ENCODE assay signal across 8 mouse cellular contexts in genomic region chr5:145083632-145084451, GRCm38 (mm10). TPM values are rescaled to one million over a fixed set of nuclear protein-coding genes. Genes with fewer than 3 reads are reported as not detected.
DNase-seq lines count a peak whose midpoint lies in the region; ATAC-seq and TF ChIP-seq lines count a peak whose summit lies in the region.

TSS of gene Arpc1a (plus strand) at chr5:145083830.
TSS of gene Kpna7 (minus strand) at chr5:145084030.

- H3K4me1 ChIP-seq in cortical plate, adult 2 months (ENCODE audit: control insufficient read depth, insufficient read depth, low read length): peaks cover 7% of the 10 kb centered on the region

- H3K4me3 ChIP-seq in cortical plate, adult 2 months (ENCODE audit: insufficient read depth, low read length): peak within 1 kb of the TSS; percentile 63

- TF ChIP-seq CTCF in cortical plate, adult 2 months (IDR thresholded peaks at IDR 0.05; ENCODE audit: extremely low read depth, insufficient read depth, low read length): no peak

- peak; percentile 96 for ATAC-seq in activated CD4-positive, CD25-positive, alpha-beta regulatory T cell, adult 4 months
- peak; percentile 91 for ATAC-seq in megakaryocyte progenitor cell, adult 5-6 weeks (replicated peaks; ENCODE audit: poor library complexity)

- DNase-seq in gastrocnemius, postnatal 10 days: peak; percentile 96
- peak; percentile 97 for DNase-seq in induced T-regulatory cell, adult 2 months (ENCODE audit: low read depth)
- peak; percentile 62 to 88 for DNase-seq in left cerebral cortex, adult 9 months (ENCODE audit: low spot score in 2 of 2)
- peak; percentile 92 for DNase-seq in right cerebral cortex, postnatal 14 days
- DNase-seq in urinary bladder, postnatal 36 days (ENCODE audit: low spot score in 2 of 2): peak; percentile 87 to 92

- H3K27ac ChIP-seq in cortical plate, adult 2 months (ENCODE audit: insufficient read depth, low read length): peak within 1 kb of the TSS; percentile 20; the same call in 1 of the 2 replicates

- peak; percentile 88 for TF ChIP-seq POLR2A in cortical plate, adult 2 months (IDR thresholded peaks at IDR 0.05; ENCODE audit: extremely low read depth, insufficient read depth, low read length)

RNA-seq across cellular contexts. Expression of gene Arpc1a, which starts in this region (rescaled TPM):
- polyA plus RNA-seq in activated CD4-positive, CD25-positive, alpha-beta regulatory T cell, adult 4 months (2017; shearing (Covaris generic)): 10 to 100 TPM; 84.8 to 96.6 TPM
- 253 and 254 TPM in 2 replicates for polyA plus RNA-seq in cortical plate, adult 2 months (2012; rRNA removed)
- 10 to 100 TPM; 42.7 to 43.7 TPM for total RNA-seq in gastrocnemius, postnatal 10 days (2021)
- 72.3 and 79.9 TPM in 2 replicates for total RNA-seq in megakaryocyte progenitor cell, adult 5-6 weeks (2015)
- total RNA-seq in megakaryocyte progenitor cell, adult 5-6 weeks (2017): 47.7 and 51.2 TPM in 2 replicates

RNA-seq across cellular contexts. Expression of gene Kpna7, which starts in this region (rescaled TPM):
- polyA plus RNA-seq in activated CD4-positive, CD25-positive, alpha-beta regulatory T cell, adult 4 months (2017; shearing (Covaris generic)): not detected
- not detected in 2 replicates for polyA plus RNA-seq in cortical plate, adult 2 months (2012; rRNA removed)
- total RNA-seq in gastrocnemius, postnatal 10 days (2021): not detected
- not detected in 2 replicates for total RNA-seq in megakaryocyte progenitor cell, adult 5-6 weeks (2015)
- not detected in 2 replicates for total RNA-seq in megakaryocyte progenitor cell, adult 5-6 weeks (2017)

Comparison
In these comparisons a context has a peak if more than half of its experiments do, and no peak if none do; other contexts are left out.
1. Peak in every context shown above with its lines: DNase-seq, ATAC-seq, H3K4me3 ChIP-seq and H3K27ac ChIP-seq.